Mouse (Mus musculus): ENCODE measurements around the gene Arfgef2. TPM values are rescaled to one million over a fixed set of nuclear protein-coding genes. Genes with fewer than 3 reads are reported as not detected.

Arfgef2 gene
- polyA plus RNA-seq, 1 experiment, result 8.4 TPM

- no peaks in the 10 kb centered on the region for H3K27me3 ChIP-seq (ENCODE audit: control insufficient read depth, insufficient read depth, insufficient read length)
- peaks cover 16% of the 10 kb centered on the region for H3K36me3 ChIP-seq (ENCODE audit: control insufficient read depth, insufficient read depth)
- H3ac ChIP-seq (ENCODE audit: control insufficient read depth, insufficient read length), result no peak overlapping the region
- no peaks in the 10 kb centered on the region for H3K79me2 ChIP-seq (ENCODE audit: control insufficient read depth, insufficient read depth)
- TF ChIP-seq MYOG (IDR thresholded peaks at IDR 0.05; ENCODE audit: control insufficient read depth in 1 of 3, insufficient read depth in 1 of 3, insufficient read length in 2 of 3, low read depth in 2 of 3) (no peak), SRF (IDR thresholded peaks at IDR 0.05; ENCODE audit: control insufficient read depth, insufficient read length, low read depth) (no peak), MYOD1 (IDR thresholded peaks at IDR 0.05; ENCODE audit: control insufficient read depth in 1 of 3, insufficient read length in 2 of 3, low read depth in 2 of 3) (no peak), POLR2AphosphoS2 (IDR thresholded peaks at IDR 0.05; ENCODE audit: insufficient read length, low read depth) (no peak), POLR2A (IDR thresholded peaks at IDR 0.05; ENCODE audit: insufficient read length, low read depth) (no peak), TCF12 (IDR thresholded peaks at IDR 0.05; ENCODE audit: insufficient read depth, poor library complexity, severe bottlenecking) (no peak), E2F4 (IDR thresholded peaks at IDR 0.05; ENCODE audit: insufficient read depth) (no peak), CEBPB (IDR thresholded peaks at IDR 0.05; ENCODE audit: insufficient read depth, poor library complexity, severe bottlenecking) (no peak), REST (IDR thresholded peaks at IDR 0.05; ENCODE audit: insufficient read depth, insufficient read length) (no peak), MAX (IDR thresholded peaks at IDR 0.05; ENCODE audit: low read depth) (no peak), USF1 (IDR thresholded peaks at IDR 0.05; ENCODE audit: low read depth) (no peak), TCF3 (IDR thresholded peaks at IDR 0.05; ENCODE audit: insufficient read length, low read depth) (no peak)
- H3K4me3 ChIP-seq, result no peak overlapping the region
- H3K4me2 ChIP-seq (ENCODE audit: low read depth), result no peak overlapping the region
These were observed 91.6 kb downstream of the Arfgef2 start for GRCm38 (mm10) chr2:166896974-166897373.

- no peaks in the 10 kb centered on the region for H3K79me2 ChIP-seq (ENCODE audit: control insufficient read depth, insufficient read depth)
- H3K36me3 ChIP-seq (ENCODE audit: control insufficient read depth, insufficient read depth), result no peaks in the 10 kb centered on the region
- TF ChIP-seq MYOD1 (IDR thresholded peaks at IDR 0.05; ENCODE audit: control insufficient read depth in 1 of 3, insufficient read length in 2 of 3, low read depth in 2 of 3) (no peak), TCF12 (IDR thresholded peaks at IDR 0.05; ENCODE audit: insufficient read depth, poor library complexity, severe bottlenecking) (no peak), TCF3 (IDR thresholded peaks at IDR 0.05; ENCODE audit: insufficient read length, low read depth) (no peak), CEBPB (IDR thresholded peaks at IDR 0.05; ENCODE audit: insufficient read depth, poor library complexity, severe bottlenecking) (no peak), POLR2A (IDR thresholded peaks at IDR 0.05; ENCODE audit: insufficient read length, low read depth) (no peak), POLR2AphosphoS2 (IDR thresholded peaks at IDR 0.05; ENCODE audit: insufficient read length, low read depth) (no peak), SRF (IDR thresholded peaks at IDR 0.05; ENCODE audit: control insufficient read depth, insufficient read length, low read depth) (no peak), USF1 (IDR thresholded peaks at IDR 0.05; ENCODE audit: low read depth) (no peak), MYOG (IDR thresholded peaks at IDR 0.05; ENCODE audit: control insufficient read depth in 1 of 3, insufficient read depth in 1 of 3, insufficient read length in 2 of 3, low read depth in 2 of 3) (no peak), REST (IDR thresholded peaks at IDR 0.05; ENCODE audit: insufficient read depth, insufficient read length) (no peak), E2F4 (IDR thresholded peaks at IDR 0.05; ENCODE audit: insufficient read depth) (no peak), MAX (IDR thresholded peaks at IDR 0.05; ENCODE audit: low read depth) (no peak)
- H3ac ChIP-seq (ENCODE audit: control insufficient read depth, insufficient read length), result no peak overlapping the region
- no peak overlapping the region for H3K4me3 ChIP-seq
- no peaks in the 10 kb centered on the region for H3K27me3 ChIP-seq (ENCODE audit: control insufficient read depth, insufficient read depth, insufficient read length)
- no peak overlapping the region for H3K4me2 ChIP-seq (ENCODE audit: low read depth)
These were observed 93.8 kb downstream of the Arfgef2 start for GRCm38 (mm10) chr2:166899161-166899560.

- no peak overlapping the region for H3ac ChIP-seq (ENCODE audit: control insufficient read depth, insufficient read length)
- H3K4me3 ChIP-seq, result no peak overlapping the region
- TF ChIP-seq E2F4 (IDR thresholded peaks at IDR 0.05; ENCODE audit: insufficient read depth), result no peak
- no peak for TF ChIP-seq TCF12 (IDR thresholded peaks at IDR 0.05; ENCODE audit: insufficient read depth, poor library complexity, severe bottlenecking)
- no peak for TF ChIP-seq CEBPB (IDR thresholded peaks at IDR 0.05; ENCODE audit: insufficient read depth, poor library complexity, severe bottlenecking)
- TF ChIP-seq SRF (IDR thresholded peaks at IDR 0.05; ENCODE audit: control insufficient read depth, insufficient read length, low read depth), result no peak
- no peak for TF ChIP-seq POLR2A (IDR thresholded peaks at IDR 0.05; ENCODE audit: insufficient read length, low read depth)
- TF ChIP-seq MAX (IDR thresholded peaks at IDR 0.05; ENCODE audit: low read depth), result no peak
- TF ChIP-seq MYOD1 (IDR thresholded peaks at IDR 0.05; ENCODE audit: control insufficient read depth in 1 of 3, insufficient read length in 2 of 3, low read depth in 2 of 3), result no peak
- H3K36me3 ChIP-seq (ENCODE audit: control insufficient read depth, insufficient read depth), result no peaks in the 10 kb centered on the region
- no peak overlapping the region for H3K4me2 ChIP-seq (ENCODE audit: low read depth)
- H3K27me3 ChIP-seq (ENCODE audit: control insufficient read depth, insufficient read depth, insufficient read length), result no peaks in the 10 kb centered on the region
- no peaks in the 10 kb centered on the region for H3K79me2 ChIP-seq (ENCODE audit: control insufficient read depth, insufficient read depth)
These were observed 94.4 kb downstream of the Arfgef2 start for GRCm38 (mm10) chr2:166899746-166900145.

GRCm38 (mm10) chr2:166900792-166901505 lies 95.6 kb downstream of the Arfgef2 start:
- H3ac ChIP-seq (ENCODE audit: control insufficient read depth, insufficient read length), result no peak overlapping the region
- no peaks in the 10 kb centered on the region for H3K79me2 ChIP-seq (ENCODE audit: control insufficient read depth, insufficient read depth)
- TF ChIP-seq SRF (IDR thresholded peaks at IDR 0.05; ENCODE audit: control insufficient read depth, insufficient read length, low read depth) (no peak), REST (IDR thresholded peaks at IDR 0.05; ENCODE audit: insufficient read depth, insufficient read length) (no peak), POLR2AphosphoS2 (IDR thresholded peaks at IDR 0.05; ENCODE audit: insufficient read length, low read depth) (no peak), TCF3 (IDR thresholded peaks at IDR 0.05; ENCODE audit: insufficient read length, low read depth) (no peak), POLR2A (IDR thresholded peaks at IDR 0.05; ENCODE audit: insufficient read length, low read depth) (no peak), MAX (IDR thresholded peaks at IDR 0.05; ENCODE audit: low read depth) (no peak), TCF12 (IDR thresholded peaks at IDR 0.05; ENCODE audit: insufficient read depth, poor library complexity, severe bottlenecking) (no peak), MYOD1 (IDR thresholded peaks at IDR 0.05; ENCODE audit: control insufficient read depth in 1 of 3, insufficient read length in 2 of 3, low read depth in 2 of 3) (no peak), MYOG (IDR thresholded peaks at IDR 0.05; ENCODE audit: control insufficient read depth in 1 of 3, insufficient read depth in 1 of 3, insufficient read length in 2 of 3, low read depth in 2 of 3) (no peak), CEBPB (IDR thresholded peaks at IDR 0.05; ENCODE audit: insufficient read depth, poor library complexity, severe bottlenecking) (no peak), E2F4 (IDR thresholded peaks at IDR 0.05; ENCODE audit: insufficient read depth) (no peak), USF1 (IDR thresholded peaks at IDR 0.05; ENCODE audit: low read depth) (no peak)
- H3K27me3 ChIP-seq (ENCODE audit: control insufficient read depth, insufficient read depth, insufficient read length), result no peaks in the 10 kb centered on the region
- no peak overlapping the region for H3K4me3 ChIP-seq
- H3K36me3 ChIP-seq (ENCODE audit: control insufficient read depth, insufficient read depth), result no peaks in the 10 kb centered on the region
- H3K4me2 ChIP-seq (ENCODE audit: low read depth), result no peak overlapping the region

Data from myocyte (in vitro differentiated cells).